Mouse (Mus musculus) limb, embryonic 11.5 days (tissue): ENCODE measurements around the gene 4931406P16Rik. TPM values are rescaled to one million over a fixed set of nuclear protein-coding genes. Genes with fewer than 3 reads are reported as not detected.

ENCODE experiments used
- ATAC-seq: fragments of 200-750 bp; cut with Nextera tagmentation; 2 replicates; pipeline ENCODE4 v1.8.0; 2017; ENCODE audit warnings: low read depth; ENCODE audit not compliant: insufficient number of reproducible peaks, low FRiP score, low TSS enrichment
- DNase-seq: peaks from one replicate; pipeline ENCODE4 v3.0.0-alpha.2; 2015; ENCODE audit warnings: low spot score
- H3K27ac ChIP-seq: fragments of 300-500 bp; sonication (generic); replicated peaks from 2 replicates; pipeline ENCODE4 v1.5.1; 2014; ENCODE audit warnings: low read depth, mild to moderate bottlenecking, low read length
- H3K27me3 ChIP-seq: fragments of 300-500 bp; sonication (generic); 2 replicates; pipeline ENCODE4 v1.6.1; 2014; ENCODE audit warnings: mild to moderate bottlenecking, low read length, mixed read lengths; ENCODE audit not compliant: control insufficient read depth, insufficient read depth
- H3K36me3 ChIP-seq: fragments of 300-500 bp; sonication (generic); 2 replicates; pipeline ENCODE4 v1.6.1; 2014; ENCODE audit warnings: mild to moderate bottlenecking, low read length, moderate library complexity, mixed read lengths; ENCODE audit not compliant: control insufficient read depth, insufficient read depth
- H3K4me1 ChIP-seq: fragments of 300-500 bp; sonication (generic); 2 replicates; pipeline ENCODE4 v1.6.1; 2014; ENCODE audit warnings: low read length, mixed read lengths; ENCODE audit not compliant: control insufficient read depth, insufficient read depth
- H3K4me2 ChIP-seq: fragments of 300-500 bp; sonication (generic); 2 replicates; pipeline ENCODE4 v1.6.1; 2014; ENCODE audit warnings: low read depth, mild to moderate bottlenecking, moderate library complexity; ENCODE audit not compliant: severe bottlenecking
- H3K4me3 ChIP-seq: fragments of 300-500 bp; sonication (generic); 2 replicates; pipeline ENCODE4 v1.5.1; 2014; ENCODE audit warnings: low read depth, low read length
- H3K9ac ChIP-seq: fragments of 300-500 bp; sonication (generic); 2 replicates; pipeline ENCODE4 v1.6.1; 2014; ENCODE audit warnings: mild to moderate bottlenecking, low read length
- H3K9me3 ChIP-seq: fragments of 300-500 bp; sonication (generic); 2 replicates; pipeline ENCODE4 v1.6.1; 2016; ENCODE audit warnings: low read length; ENCODE audit not compliant: control insufficient read depth
- WGBS: fragments of 180-500 bp; shearing (Covaris S2); extraction: QIAGEN DNeasy Blood & Tissue Kit; methylation state at CpG from one replicate; pipeline ENCODE4 v1.1.7; 2014; 5-methylcytosine and 5-hydroxymethylcytosine counted together
- polyA plus RNA-seq: library from polyadenylated mRNA; unstranded; fragments of >200 nt; fragmentation: Nextera tagmentation; extraction: Ambion mirVana; gene quantifications from 2 replicates; pipeline ENCODE4 v1.2.1, GENCODE M21; 2014

The 4931406P16Rik gene
- polyA plus RNA-seq, 1 experiment from 2014 or later = 26.7 TPM

- no peak overlapping the region for H3K4me3 ChIP-seq
- ATAC-seq (no peak), DNase-seq (no peak)
- 0 out of 2 replicates have a peak, but pooled peaks cover 2% of the 10 kb centered on the region for H3K36me3 ChIP-seq
- H3K9me3 ChIP-seq = no peaks in the 10 kb centered on the region
- WGBS = 96% methylated on average over 2 of the region's 2 CpGs
- no peaks in the 10 kb centered on the region for H3K4me1 ChIP-seq
- H3K27ac ChIP-seq = no peak overlapping the region
- no peaks in the 10 kb centered on the region for H3K27me3 ChIP-seq
- no peak overlapping the region for H3K4me2 ChIP-seq
- H3K9ac ChIP-seq = no peak overlapping the region
Observed at GRCm38 (mm10) chr7:34277656-34278055, 35.7 kb downstream of the 4931406P16Rik start.

GRCm38 (mm10) chr7:34276066-34276465 lies 37.3 kb downstream of the 4931406P16Rik start:
- no peak for ATAC-seq
- H3K9me3 ChIP-seq = no peaks in the 10 kb centered on the region
- DNase-seq = no peak
- H3K27ac ChIP-seq = no peak overlapping the region
- no peaks in the 10 kb centered on the region for H3K27me3 ChIP-seq
- H3K4me1 ChIP-seq = no peaks in the 10 kb centered on the region
- H3K4me2 ChIP-seq = no peak overlapping the region
- 90% methylated on average over 3 of the region's 3 CpGs for WGBS
- no peak overlapping the region for H3K4me3 ChIP-seq
- 0 out of 2 replicates have a peak, but pooled peaks cover 2% of the 10 kb centered on the region for H3K36me3 ChIP-seq
- no peak overlapping the region for H3K9ac ChIP-seq

GRCm38 (mm10) chr7:34272465-34272864 lies 40.9 kb downstream of the 4931406P16Rik start:
- Histone ChIP-seq H3K27me3 (no peaks in the 10 kb centered on the region), H3K9ac (no peak overlapping the region), H3K4me1 (no peaks in the 10 kb centered on the region), H3K4me3 (no peak overlapping the region), H3K4me2 (no peak overlapping the region), H3K36me3 (0 out of 2 replicates have a peak, but pooled peaks cover 2% of the 10 kb centered on the region), H3K27ac (no peak overlapping the region), H3K9me3 (no peaks in the 10 kb centered on the region)
- DNase-seq (no peak), ATAC-seq (no peak)
- WGBS = 72% methylated on average over 4 of the region's 4 CpGs

- ATAC-seq (no peak), DNase-seq (no peak)
- Histone ChIP-seq H3K9me3 (no peaks in the 10 kb centered on the region), H3K4me2 (no peak overlapping the region), H3K27ac (no peak overlapping the region), H3K4me3 (no peak overlapping the region), H3K9ac (no peak overlapping the region), H3K27me3 (no peaks in the 10 kb centered on the region), H3K36me3 (no peaks in the 10 kb centered on the region; the same call in 1 of the 2 replicates), H3K4me1 (no peaks in the 10 kb centered on the region)
- WGBS = 83% methylated on average over 1 of the region's 1 CpGs
Observed at GRCm38 (mm10) chr7:34268463-34268862, 44.9 kb downstream of the 4931406P16Rik start.

- H3K27me3 ChIP-seq = no peaks in the 10 kb centered on the region
- no peaks in the 10 kb centered on the region for H3K9me3 ChIP-seq
- H3K4me3 ChIP-seq = no peak overlapping the region
- H3K4me1 ChIP-seq = no peaks in the 10 kb centered on the region
- H3K4me2 ChIP-seq = no peak overlapping the region
- no peak overlapping the region for H3K27ac ChIP-seq
- ATAC-seq = no peak
- H3K9ac ChIP-seq = no peak overlapping the region
- no peak for DNase-seq
- peaks cover 2% of the 10 kb centered on the region; the same call in 1 of the 2 replicates for H3K36me3 ChIP-seq
Observed at GRCm38 (mm10) chr7:34266421-34266820, 46.9 kb downstream of the 4931406P16Rik start.

- Histone ChIP-seq H3K9ac (no peak overlapping the region), H3K27me3 (no peaks in the 10 kb centered on the region), H3K4me1 (no peaks in the 10 kb centered on the region), H3K27ac (no peak overlapping the region), H3K9me3 (no peaks in the 10 kb centered on the region), H3K4me2 (no peak overlapping the region), H3K4me3 (no peak overlapping the region), H3K36me3 (peaks cover 2% of the 10 kb centered on the region; the same call in 1 of the 2 replicates)
- DNase-seq (no peak), ATAC-seq (no peak)
- 72% methylated on average over 5 of the region's 5 CpGs for WGBS
Observed at GRCm38 (mm10) chr7:34265876-34266346, 47.4 kb downstream of the 4931406P16Rik start.

GRCm38 (mm10) chr7:34263437-34263836 lies 49.9 kb downstream of the 4931406P16Rik start:
- no peak for ATAC-seq
- Histone ChIP-seq H3K36me3 (peaks cover 2% of the 10 kb centered on the region; the same call in 1 of the 2 replicates), H3K4me3 (no peak overlapping the region), H3K4me2 (no peak overlapping the region), H3K27ac (no peak overlapping the region), H3K9ac (no peak overlapping the region), H3K27me3 (no peaks in the 10 kb centered on the region), H3K9me3 (no peaks in the 10 kb centered on the region), H3K4me1 (no peaks in the 10 kb centered on the region)
- DNase-seq = no peak
- 90% methylated on average over 5 of the region's 5 CpGs for WGBS

GRCm38 (mm10) chr7:34258407-34258806 lies 54.9 kb downstream of the 4931406P16Rik start:
- Histone ChIP-seq H3K4me2 (no peak overlapping the region), H3K4me1 (0 out of 2 replicates have a peak, but pooled peaks cover 4% of the 10 kb centered on the region), H3K9ac (no peak overlapping the region), H3K9me3 (no peaks in the 10 kb centered on the region), H3K36me3 (peaks cover 7% of the 10 kb centered on the region), H3K4me3 (no peak overlapping the region), H3K27me3 (no peaks in the 10 kb centered on the region), H3K27ac (no peak overlapping the region; the same call in 1 of the 2 replicates)
- DNase-seq (no peak), ATAC-seq (no peak)
- 65% methylated on average over 1 of the region's 1 CpGs for WGBS

- Histone ChIP-seq H3K9me3 (no peaks in the 10 kb centered on the region), H3K27me3 (no peaks in the 10 kb centered on the region), H3K4me2 (no peak overlapping the region), H3K36me3 (peaks cover 7% of the 10 kb centered on the region), H3K27ac (no peak overlapping the region), H3K9ac (no peak overlapping the region), H3K4me1 (0 out of 2 replicates have a peak, but pooled peaks cover 4% of the 10 kb centered on the region), H3K4me3 (no peak overlapping the region)
- ATAC-seq (no peak), DNase-seq (no peak)
- 80% methylated on average over 9 of the region's 9 CpGs for WGBS
Observed at GRCm38 (mm10) chr7:34257279-34257678, 56.1 kb downstream of the 4931406P16Rik start.
